Mouse (Mus musculus) kidney, postnatal 0 days (tissue): ENCODE measurements at regions not wholly inside any gene's neighbourhood (a gene's known extent, or its start where the extent isn't known, plus 50 kb on each side); places are given as distances from the start of the nearest gene placed in this dataset.

Experiments used
- ATAC-seq: fragments of 200-750 bp; cut with Nextera tagmentation; replicated peaks from 2 replicates; pipeline ENCODE4 v1.8.0; 2017; ENCODE audit warnings: low read depth, moderate number of reproducible peaks, moderate TSS enrichment, moderate library complexity; ENCODE audit not compliant: low FRiP score
- DNase-seq: peaks from one replicate; pipeline ENCODE4 v3.0.0-alpha.2; 2016; ENCODE audit warnings: low spot score
- H3K27ac ChIP-seq: fragments of 300-500 bp; sonication (generic); 2 replicates; pipeline ENCODE4 v1.5.1; 2014; ENCODE audit warnings: mild to moderate bottlenecking
- H3K27me3 ChIP-seq: fragments of 300-500 bp; sonication (generic); 2 replicates; pipeline ENCODE4 v1.6.1; 2014; ENCODE audit warnings: low read length, mixed read lengths; ENCODE audit not compliant: insufficient read depth
- H3K36me3 ChIP-seq: fragments of 300-500 bp; sonication (generic); 2 replicates; pipeline ENCODE4 v1.6.1; 2014; ENCODE audit warnings: low read length, mixed read lengths; ENCODE audit not compliant: insufficient read depth
- H3K4me1 ChIP-seq: fragments of 300-500 bp; sonication (generic); replicated peaks from 2 replicates; pipeline ENCODE4 v1.6.1; 2014; ENCODE audit warnings: antibody characterized with exemption, low read length, mixed read lengths; ENCODE audit not compliant: insufficient read depth
- H3K4me2 ChIP-seq: fragments of 300-500 bp; sonication (generic); 2 replicates; pipeline ENCODE4 v1.6.1; 2014; ENCODE audit warnings: mild to moderate bottlenecking, low read length, moderate library complexity, mixed read lengths
- H3K4me3 ChIP-seq: fragments of 300-500 bp; sonication (generic); replicated peaks from 2 replicates; pipeline ENCODE4 v1.5.1; 2014; ENCODE audit warnings: low read depth, low read length
- H3K9ac ChIP-seq: fragments of 300-500 bp; sonication (generic); 2 replicates; pipeline ENCODE4 v1.6.1; 2014; ENCODE audit warnings: low read depth, low read length
- H3K9me3 ChIP-seq: fragments of 300-500 bp; sonication (generic); replicated peaks from 2 replicates; pipeline ENCODE4 v1.6.1; 2016; ENCODE audit warnings: low read length, inconsistent platforms, mixed read lengths
- CTCF ChIP-seq: IDR thresholded peaks from 2 replicates; pipeline ENCODE4 v1.5.1; 2016; ENCODE audit warnings: antibody characterized with exemption, low read depth, mild to moderate bottlenecking, moderate library complexity
- WGBS: fragments of 180-500 bp; shearing (Covaris S2); extraction: QIAGEN DNeasy Blood & Tissue Kit; methylation state at CpG from one replicate; pipeline ENCODE4 v1.1.7; 2014; 5-methylcytosine and 5-hydroxymethylcytosine counted together

DNA sequence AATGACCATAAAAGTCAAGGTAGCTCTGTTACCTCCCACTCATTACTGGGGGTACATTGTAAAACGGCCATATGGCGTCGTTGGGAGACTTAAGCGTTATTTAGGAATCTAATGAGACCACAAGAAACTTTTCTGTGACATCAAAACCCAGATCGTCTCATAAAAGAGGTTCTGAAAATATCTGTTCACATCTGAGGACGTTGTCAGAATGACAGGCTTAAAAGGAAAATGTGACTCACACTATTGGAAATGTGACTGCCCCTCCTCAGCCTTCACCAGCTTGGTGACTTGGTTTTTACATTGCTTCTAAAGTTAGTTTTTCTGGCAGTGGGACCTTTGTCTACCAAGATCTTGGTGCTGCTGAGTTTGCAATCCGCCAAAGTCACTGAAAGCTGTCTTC lies 252.9 kb downstream of the Etnk1 start:
- no peaks in the 10 kb centered on the region for H3K27me3 ChIP-seq
- H3K4me2 ChIP-seq = no peak overlapping the region
- no peak for TF ChIP-seq CTCF
- H3K27ac ChIP-seq = no peak overlapping the region
- H3K9me3 ChIP-seq = no peaks in the 10 kb centered on the region
- no peak for ATAC-seq
- 71% methylated on average over 7 of the region's 7 CpGs for WGBS
- no peaks in the 10 kb centered on the region for H3K4me1 ChIP-seq
- no peak overlapping the region for H3K4me3 ChIP-seq
- H3K36me3 ChIP-seq = no peaks in the 10 kb centered on the region
- H3K9ac ChIP-seq = no peak overlapping the region
- no peak for DNase-seq

DNA sequence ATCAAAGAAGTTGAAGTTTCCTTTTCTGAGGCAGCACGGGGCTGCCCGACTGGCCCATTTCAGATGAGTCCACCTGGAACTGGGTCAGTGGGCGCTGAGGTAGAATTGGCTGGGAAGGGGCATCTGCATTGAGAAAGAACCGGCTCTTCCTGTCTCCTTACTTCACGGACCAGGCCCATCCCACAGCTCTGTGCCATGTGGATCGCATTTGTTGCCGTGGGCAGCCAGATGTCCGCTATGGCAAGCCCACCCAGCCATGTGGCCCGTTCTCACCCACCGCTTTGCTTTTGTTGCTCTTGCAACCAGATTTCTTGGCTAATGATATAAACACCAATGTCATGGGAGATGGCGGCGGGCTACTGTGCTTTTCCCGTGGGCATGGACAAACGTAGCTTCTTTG lies 256.0 kb downstream of the Etnk1 start:
- 93% methylated on average over 14 of the region's 14 CpGs for WGBS
- Histone ChIP-seq H3K9me3 (no peaks in the 10 kb centered on the region), H3K27me3 (no peaks in the 10 kb centered on the region), H3K36me3 (no peaks in the 10 kb centered on the region), H3K27ac (no peak overlapping the region), H3K4me2 (no peak overlapping the region), H3K4me1 (no peaks in the 10 kb centered on the region), H3K4me3 (no peak overlapping the region), H3K9ac (no peak overlapping the region)
- ATAC-seq (no peak), DNase-seq (no peak)
- no peak for TF ChIP-seq CTCF

DNA sequence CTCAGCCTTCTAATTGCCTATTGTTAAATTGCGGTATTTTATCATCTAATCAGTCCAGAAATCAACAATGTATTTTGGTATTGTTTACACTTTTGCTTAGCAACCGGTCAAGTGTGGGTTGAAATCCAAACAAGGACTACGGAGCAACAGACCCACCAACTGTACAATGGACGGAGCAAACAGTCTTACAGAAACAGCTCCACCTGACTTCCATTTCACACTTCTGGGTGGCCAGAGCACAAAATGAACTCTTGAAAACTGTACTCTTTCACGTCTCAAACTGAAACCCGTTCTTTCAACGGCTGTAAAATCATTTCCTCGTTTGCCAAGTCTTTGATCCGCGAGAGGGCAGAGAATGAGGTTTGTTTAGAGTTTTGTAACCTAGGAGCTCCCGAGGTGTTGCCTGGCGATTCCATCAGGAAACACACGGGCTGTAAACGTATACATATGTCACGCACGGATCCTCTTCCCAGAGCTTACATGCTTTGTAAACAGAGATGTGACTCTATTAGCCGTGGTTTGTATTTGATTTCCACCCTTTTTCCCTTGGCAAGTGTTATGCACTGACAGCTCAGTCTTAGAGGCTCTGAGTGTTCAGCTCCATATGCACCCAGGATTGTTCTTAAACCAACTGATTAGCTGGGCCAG lies 258.3 kb downstream of the Etnk1 start:
- H3K27me3 ChIP-seq = no peaks in the 10 kb centered on the region
- no peaks in the 10 kb centered on the region for H3K9me3 ChIP-seq
- ATAC-seq (no peak), DNase-seq (peak; percentile 17)
- no peaks in the 10 kb centered on the region for H3K36me3 ChIP-seq
- H3K4me2 ChIP-seq = peak overlapping the region; percentile 40
- H3K4me3 ChIP-seq = 0 out of 2 replicates have a peak overlapping the region, but pooled peaks have one; percentile 13
- TF ChIP-seq CTCF = no peak
- no peak overlapping the region for H3K27ac ChIP-seq
- no peak overlapping the region for H3K9ac ChIP-seq
- no peaks in the 10 kb centered on the region for H3K4me1 ChIP-seq
- 21% methylated on average over 17 of the region's 17 CpGs for WGBS

DNA sequence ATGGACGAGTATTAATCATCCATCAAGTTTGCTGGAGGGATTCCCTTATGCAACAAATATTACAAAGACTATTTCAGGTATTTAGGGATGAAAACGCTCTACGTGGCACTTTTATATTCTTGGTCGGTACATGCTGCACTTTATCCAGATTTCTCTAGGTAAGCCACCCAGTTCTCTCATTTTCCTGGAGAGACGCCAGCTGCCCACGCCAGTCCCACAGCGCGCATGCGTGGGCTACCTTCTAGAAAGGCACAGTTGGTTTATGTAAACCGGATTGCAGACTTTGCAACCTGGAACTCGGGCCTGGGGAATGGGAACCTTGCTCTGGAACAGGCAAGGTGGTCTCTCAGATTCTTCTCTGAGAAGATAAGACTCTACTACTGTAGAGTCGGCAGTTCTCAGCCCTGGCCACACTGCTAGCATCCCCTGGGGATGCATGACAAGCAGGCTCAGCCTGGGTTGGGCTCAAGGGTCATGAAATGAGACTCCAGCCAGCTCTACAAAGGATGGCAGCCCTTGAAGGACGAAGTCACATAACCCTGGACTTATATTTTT lies 265.0 kb downstream of the Etnk1 start:
- DNase-seq (no peak), ATAC-seq (no peak)
- Histone ChIP-seq H3K36me3 (no peaks in the 10 kb centered on the region), H3K4me3 (no peak overlapping the region), H3K27ac (no peak overlapping the region), H3K4me1 (no peaks in the 10 kb centered on the region), H3K4me2 (no peak overlapping the region), H3K9me3 (no peaks in the 10 kb centered on the region), H3K27me3 (no peaks in the 10 kb centered on the region), H3K9ac (no peak overlapping the region)
- WGBS = 92% methylated on average over 13 of the region's 13 CpGs
- TF ChIP-seq CTCF = no peak

DNA sequence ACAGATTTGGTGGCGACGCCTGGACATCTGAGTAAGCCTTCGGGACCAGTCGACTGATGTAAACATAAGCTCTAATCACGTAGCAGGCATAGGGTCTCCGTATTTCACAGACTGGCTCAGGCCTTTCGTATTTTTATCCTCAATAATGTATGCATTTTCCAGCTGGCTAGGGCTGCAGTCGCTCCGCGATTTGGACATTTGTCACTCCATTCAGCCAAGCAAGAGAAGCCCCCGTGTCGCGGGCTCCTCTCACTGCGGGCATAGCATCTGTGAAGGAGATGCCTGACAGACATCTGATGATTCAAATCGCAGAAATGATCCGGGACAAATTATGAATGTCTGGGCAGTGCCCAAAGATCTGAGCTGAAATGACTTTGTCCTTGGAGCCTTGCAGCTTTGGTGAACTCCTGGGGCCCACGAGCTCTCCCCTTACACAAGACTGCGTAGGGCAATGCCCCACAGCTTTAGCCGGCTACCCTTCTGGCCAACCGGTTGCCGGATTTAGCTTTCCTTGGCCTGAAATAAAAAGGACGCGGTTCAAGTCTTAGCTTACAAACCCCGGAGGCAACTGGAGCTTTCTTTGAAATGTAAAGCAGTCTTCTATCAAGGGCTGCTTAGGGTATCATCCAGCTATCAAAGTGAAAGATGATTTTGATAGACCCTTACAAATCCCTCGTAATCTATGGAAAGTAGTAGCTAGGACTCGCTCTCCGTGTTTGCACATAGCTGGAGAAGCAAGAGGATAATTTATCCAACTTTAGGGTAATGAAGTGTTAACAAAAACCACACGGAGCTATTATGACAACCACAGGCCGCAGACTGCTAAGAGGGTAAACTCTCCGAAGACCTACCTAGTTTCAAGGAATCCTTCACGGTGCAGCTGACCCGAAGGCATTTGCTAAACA lies 270.6 kb downstream of the Etnk1 start:
- no peaks in the 10 kb centered on the region for H3K36me3 ChIP-seq
- H3K27ac ChIP-seq = no peak overlapping the region
- H3K4me1 ChIP-seq = no peaks in the 10 kb centered on the region
- DNase-seq = no peak
- WGBS = 83% methylated on average over 32 of the region's 32 CpGs
- TF ChIP-seq CTCF = no peak
- no peak overlapping the region for H3K4me2 ChIP-seq
- ATAC-seq = no peak
- no peak overlapping the region for H3K9ac ChIP-seq
- no peaks in the 10 kb centered on the region for H3K9me3 ChIP-seq
- H3K4me3 ChIP-seq = no peak overlapping the region
- no peaks in the 10 kb centered on the region for H3K27me3 ChIP-seq

DNA sequence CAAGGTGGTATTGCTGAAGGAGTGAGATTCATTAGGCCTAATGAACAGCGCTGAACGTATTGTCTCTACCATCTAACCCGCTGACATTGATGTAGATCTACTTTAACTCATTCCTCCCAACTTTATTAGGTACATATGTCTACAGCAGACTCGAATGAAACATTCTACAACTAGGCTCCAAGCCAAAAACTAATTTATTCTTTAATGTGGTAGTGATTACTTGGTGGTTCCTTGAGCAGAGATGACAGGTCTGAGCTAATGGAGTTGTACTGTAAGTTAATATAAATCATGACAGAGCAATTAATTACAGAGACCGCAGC lies 271.2 kb downstream of the Etnk1 start:
- no peaks in the 10 kb centered on the region for H3K27me3 ChIP-seq
- no peaks in the 10 kb centered on the region for H3K36me3 ChIP-seq
- H3K4me2 ChIP-seq = no peak overlapping the region
- WGBS = 66% methylated on average over 5 of the region's 5 CpGs
- no peak overlapping the region for H3K4me3 ChIP-seq
- no peak for DNase-seq
- no peaks in the 10 kb centered on the region for H3K4me1 ChIP-seq
- H3K9ac ChIP-seq = no peak overlapping the region
- H3K27ac ChIP-seq = no peak overlapping the region
- no peaks in the 10 kb centered on the region for H3K9me3 ChIP-seq
- no peak for TF ChIP-seq CTCF
- ATAC-seq = no peak
